Mouse (Mus musculus) ES-Bruce4 (cell line): ENCODE results near the gene Pvr. TPM values are rescaled to one million over a fixed set of nuclear protein-coding genes. Genes with fewer than 3 reads are reported as not detected.

Experiments
- H3K27ac ChIP-seq: 2 replicates; pipeline ENCODE4 v1.5.1; 2012; ENCODE audit warnings: low read length, inconsistent platforms; ENCODE audit not compliant: insufficient read depth
- H3K27me3 ChIP-seq: 2 replicates; pipeline ENCODE4 v1.6.1; 2012; ENCODE audit warnings: mild to moderate bottlenecking, low read length, inconsistent platforms; ENCODE audit not compliant: control insufficient read depth, poor library complexity, insufficient read depth, severe bottlenecking
- H3K36me3 ChIP-seq: 2 replicates; pipeline ENCODE4 v1.6.1; 2012; ENCODE audit warnings: inconsistent platforms, mild to moderate bottlenecking, low read length, moderate library complexity; ENCODE audit not compliant: control insufficient read depth, poor library complexity, insufficient read depth, severe bottlenecking
- H3K4me1 ChIP-seq: one replicate; pipeline ENCODE4 v1.8.1; 2011; ENCODE audit warnings: low read length; ENCODE audit not compliant: control insufficient read depth, insufficient read depth
- H3K4me3 ChIP-seq: 2 replicates; pipeline ENCODE4 v1.5.1; 2011; ENCODE audit warnings: low read depth, mild to moderate bottlenecking, low read length
- H3K9ac ChIP-seq: 2 replicates; pipeline ENCODE4 v1.6.1; 2012; ENCODE audit warnings: low read depth, mild to moderate bottlenecking, inconsistent platforms; ENCODE audit not compliant: poor library complexity, severe bottlenecking
- H3K9me3 ChIP-seq: replicated peaks from 2 replicates; pipeline ENCODE4 v1.6.1; 2012; ENCODE audit warnings: mild to moderate bottlenecking, low read length, inconsistent platforms; ENCODE audit not compliant: control insufficient read depth, poor library complexity, insufficient read depth, severe bottlenecking
- CTCF ChIP-seq: IDR thresholded peaks from one replicate; pipeline ENCODE4 v1.8.1; 2011; ENCODE audit warnings: low read depth, low read length
- EP300 ChIP-seq: IDR thresholded peaks from 2 replicates; pipeline ENCODE4 v1.6.1; 2011; ENCODE audit warnings: low read depth, low read length; ENCODE audit not compliant: insufficient read depth
- POLR2A ChIP-seq: IDR thresholded peaks from one replicate; pipeline ENCODE4 v1.8.1; 2011; ENCODE audit warnings: low read length; ENCODE audit not compliant: insufficient read depth
- polyA plus RNA-seq: library from polyadenylated mRNA; stranded (reverse); fragments of >200 nt; gene quantifications from 2 replicates; pipeline ENCODE4 v1.2.4, GENCODE M21; 2011; ENCODE audit warnings: low read depth; ENCODE audit not compliant: missing spikeins, insufficient read depth, insufficient read length

Gene Pvr
- polyA plus RNA-seq, 1 experiment = 68.1 TPM

- H3K9me3 ChIP-seq = no peaks in the 10 kb centered on the region
- peaks cover 23% of the 10 kb centered on the region for H3K36me3 ChIP-seq
- no peak overlapping the region for H3K9ac ChIP-seq
- no peak overlapping the region for H3K27ac ChIP-seq
- TF ChIP-seq EP300 = no peak
- no peak for TF ChIP-seq CTCF
- TF ChIP-seq POLR2A = no peak
- peaks cover 2% of the 10 kb centered on the region for H3K4me1 ChIP-seq
- H3K27me3 ChIP-seq = no peaks in the 10 kb centered on the region
- H3K4me3 ChIP-seq = no peak overlapping the region
These were observed 6.4 kb downstream of the Pvr start for GRCm38 (mm10) chr7:19914558-19914957.

DNA sequence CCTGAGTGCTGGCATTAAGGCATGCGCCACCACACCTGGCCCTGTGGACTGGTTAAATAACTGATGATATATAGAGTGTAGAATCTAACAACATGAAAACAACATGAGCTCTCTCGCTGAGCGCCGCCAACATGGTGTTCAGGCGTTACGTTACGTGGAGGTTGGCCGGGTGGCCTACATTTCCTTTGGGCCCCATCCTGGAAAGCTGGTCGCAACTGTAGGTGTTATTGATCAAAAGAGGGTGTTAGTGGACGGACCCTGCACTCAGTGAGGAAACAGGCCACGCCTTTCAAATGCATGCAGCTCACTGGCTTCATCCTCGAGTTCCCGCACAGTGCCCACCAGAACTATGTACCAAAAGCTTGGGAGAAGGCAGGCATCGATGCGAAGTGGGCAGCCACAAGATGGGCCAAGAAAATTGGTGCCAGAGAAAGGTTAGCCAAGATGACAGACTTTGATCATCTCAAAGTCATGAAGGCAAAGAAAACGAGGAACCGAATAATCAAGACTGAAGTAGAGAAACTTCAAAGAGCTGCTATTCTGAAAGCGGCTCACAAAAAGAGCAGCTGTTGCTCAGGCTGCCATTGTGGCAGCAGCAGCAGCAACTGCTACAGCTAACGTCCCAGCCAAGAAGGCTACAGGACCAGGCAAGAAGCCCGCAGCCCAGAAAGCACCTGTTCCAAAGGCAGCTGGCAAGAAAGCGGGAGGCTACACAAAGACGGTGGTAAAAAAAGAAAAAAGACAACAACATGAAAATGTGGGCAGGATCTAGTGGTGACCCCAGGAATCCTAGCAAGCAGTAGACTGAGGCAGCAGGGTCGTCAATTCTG lies 9.1 kb downstream of the Pvr start:
- Histone ChIP-seq H3K4me1 (peaks cover 2% of the 10 kb centered on the region), H3K9ac (no peak overlapping the region), H3K9me3 (no peaks in the 10 kb centered on the region), H3K4me3 (no peak overlapping the region), H3K27ac (no peak overlapping the region), H3K27me3 (no peaks in the 10 kb centered on the region), H3K36me3 (peaks cover 22% of the 10 kb centered on the region)
- TF ChIP-seq EP300 = no peak
- TF ChIP-seq CTCF = no peak
- no peak for TF ChIP-seq POLR2A

DNA sequence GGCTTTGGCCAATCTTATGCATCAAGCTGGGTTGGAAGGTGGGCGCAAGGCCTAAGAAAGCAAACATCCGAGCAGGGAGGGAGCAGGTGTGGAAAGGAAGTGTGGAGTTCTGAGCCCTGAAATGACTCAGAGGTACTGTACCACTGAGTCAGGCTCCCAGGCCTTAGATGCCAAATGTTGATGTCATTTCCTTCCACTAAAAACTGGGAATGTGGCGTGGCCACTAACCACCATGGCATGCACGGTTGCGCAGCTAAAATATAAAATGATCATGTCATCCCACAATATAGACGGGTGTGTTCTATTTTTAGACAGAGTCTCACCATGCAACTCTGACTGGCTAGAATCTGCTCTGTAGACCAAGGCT lies 9.7 kb downstream of the Pvr start:
- Histone ChIP-seq H3K27me3 (no peaks in the 10 kb centered on the region), H3K4me1 (peaks cover 2% of the 10 kb centered on the region), H3K4me3 (no peak overlapping the region), H3K36me3 (peaks cover 16% of the 10 kb centered on the region), H3K27ac (no peak overlapping the region), H3K9ac (no peak overlapping the region), H3K9me3 (no peaks in the 10 kb centered on the region)
- TF ChIP-seq POLR2A (no peak), CTCF (no peak), EP300 (no peak)

DNA sequence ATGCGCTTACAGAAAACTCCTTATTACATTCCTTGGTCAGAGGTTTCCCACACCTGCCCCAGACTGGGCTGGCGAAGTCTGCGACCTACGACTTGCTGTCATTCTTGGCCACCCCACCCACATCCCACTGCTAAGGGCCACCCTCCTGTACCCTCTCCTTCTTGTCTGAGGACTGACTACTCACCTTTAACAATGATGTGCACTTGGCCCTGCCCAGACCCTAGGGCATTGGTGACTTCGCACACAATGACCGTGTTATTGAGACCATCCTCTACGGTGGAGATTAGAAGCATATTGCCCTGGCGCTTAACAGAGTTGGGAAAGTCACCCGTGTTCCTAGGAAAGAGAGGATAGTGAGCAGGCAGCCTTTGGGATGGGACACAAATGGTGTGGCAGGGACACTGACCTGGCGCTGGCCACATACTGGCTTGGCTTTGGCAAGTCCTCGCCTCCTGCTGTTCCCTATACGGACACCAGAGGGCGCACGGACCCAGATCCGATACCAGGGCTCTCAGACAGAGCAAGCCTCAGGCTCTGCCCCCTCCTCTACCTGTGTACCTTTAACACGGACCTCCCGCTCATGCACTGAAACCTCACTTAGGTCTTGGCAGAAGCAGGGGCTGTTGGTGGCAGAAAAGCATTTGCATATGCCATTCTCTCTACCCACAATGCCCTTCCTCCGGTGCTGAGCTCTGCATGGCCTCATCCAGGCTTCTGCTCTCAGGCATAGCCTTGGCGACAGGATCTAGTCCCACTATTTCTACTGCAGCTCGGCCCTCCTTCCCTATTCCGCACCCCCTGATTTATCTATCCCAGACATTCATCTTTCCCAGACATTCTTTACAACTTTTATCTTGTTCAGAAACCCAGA lies 10.3 kb downstream of the Pvr start:
- H3K9me3 ChIP-seq = no peaks in the 10 kb centered on the region
- H3K4me1 ChIP-seq = peaks cover 2% of the 10 kb centered on the region
- no peak overlapping the region for H3K9ac ChIP-seq
- no peaks in the 10 kb centered on the region for H3K27me3 ChIP-seq
- H3K27ac ChIP-seq = no peak overlapping the region
- TF ChIP-seq POLR2A (no peak), CTCF (peak; percentile 91), EP300 (no peak)
- no peak overlapping the region for H3K4me3 ChIP-seq
- peaks cover 12% of the 10 kb centered on the region for H3K36me3 ChIP-seq

GRCm38 (mm10) chr7:19889881-19890280 lies 31.1 kb downstream of the Pvr start:
- no peak overlapping the region for H3K4me3 ChIP-seq
- no peaks in the 10 kb centered on the region for H3K4me1 ChIP-seq
- no peak overlapping the region for H3K9ac ChIP-seq
- no peaks in the 10 kb centered on the region for H3K9me3 ChIP-seq
- H3K27me3 ChIP-seq = no peaks in the 10 kb centered on the region
- TF ChIP-seq EP300 (no peak), POLR2A (no peak), CTCF (peak; percentile 90)
- no peak overlapping the region for H3K27ac ChIP-seq
- H3K36me3 ChIP-seq = no peaks in the 10 kb centered on the region

- no peak within 1 kb of the TSS for H3K9ac ChIP-seq
- no peak for TF ChIP-seq EP300
- no peak for TF ChIP-seq CTCF
- TF ChIP-seq POLR2A = no peak
- H3K27ac ChIP-seq = no peak within 1 kb of the TSS
- H3K9me3 ChIP-seq = no peaks in the 10 kb centered on the region
- H3K4me1 ChIP-seq = no peaks in the 10 kb centered on the region
- no peaks in the 10 kb centered on the region for H3K27me3 ChIP-seq
- no peak within 1 kb of the TSS for H3K4me3 ChIP-seq
- no peaks in the 10 kb centered on the region for H3K36me3 ChIP-seq
These were observed 33.1 kb downstream of the Pvr start, which contains the start of gene Ceacam19 for GRCm38 (mm10) chr7:19887849-19888248. Ceacam19 (minus strand) TSS chr7:19887965.
